Mouse (Mus musculus): ENCODE data around the gene Plekha7.
"Not testable (repeated sequence)": the region's sequence is repeated elsewhere in the genome, so short reads cannot be mapped to it uniquely, and the experiment has no call there.

Gene Plekha7

GRCm38 (mm10) chr7:116125671-116126070, 182.5 kb downstream of the Plekha7 start:
- DNase-seq, result no peak

GRCm38 (mm10) chr7:116124057-116124456, 184.1 kb downstream of the Plekha7 start:
- DNase-seq, result peak in 1 of 2 experiments; percentile 19

DNA sequence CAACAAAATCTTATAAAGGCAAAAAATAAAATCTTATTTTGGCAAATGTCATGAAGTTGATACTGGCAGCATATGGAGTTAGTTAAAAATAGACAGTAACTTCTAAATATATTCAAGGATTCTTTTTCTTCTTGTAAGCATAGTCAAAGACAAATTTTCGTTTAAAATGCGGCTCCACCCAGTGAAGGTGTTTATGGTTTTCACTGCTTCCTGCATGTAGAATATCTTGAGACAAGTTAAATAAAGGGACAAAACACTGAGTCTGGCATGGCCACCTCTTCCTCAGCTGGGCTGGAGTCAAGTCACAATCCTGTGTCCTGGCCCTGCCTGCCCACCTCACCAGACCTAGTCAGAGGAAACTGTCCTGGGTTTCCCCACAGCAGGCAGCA, 184.6 kb downstream of the Plekha7 start:
- DNase-seq, result peak in 1 of 2 experiments; percentile 31

DNA sequence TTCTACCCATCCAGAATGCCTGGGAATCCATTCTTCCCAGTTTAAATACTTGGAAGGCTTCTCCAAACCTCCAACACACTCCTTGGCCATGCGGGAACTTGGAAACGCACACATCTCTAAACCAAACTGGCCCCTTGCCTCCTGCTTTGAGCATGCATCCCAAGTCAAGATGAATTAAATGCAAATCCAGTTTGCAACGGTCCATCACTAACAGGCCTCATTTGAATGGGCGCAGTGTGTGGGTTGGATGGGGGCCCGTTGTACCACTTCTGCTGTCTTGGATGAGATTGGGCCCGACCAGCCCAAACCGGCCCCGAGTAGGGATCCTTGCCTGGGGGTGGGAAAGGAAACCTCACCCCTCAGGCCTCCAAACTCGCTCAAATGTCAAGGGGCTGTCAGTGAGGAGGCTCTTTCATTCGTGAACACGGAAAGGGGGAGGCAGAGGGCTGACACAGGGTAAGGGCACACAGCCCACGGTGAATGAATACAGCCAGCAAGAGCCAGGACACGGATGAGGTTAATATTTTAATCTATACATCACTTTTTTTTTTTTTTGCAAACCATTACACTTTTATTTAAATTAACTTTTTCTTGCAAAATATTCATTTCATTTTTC, 185.1 kb downstream of the Plekha7 start:
- peak in 1 of 2 experiments; percentile 33 for DNase-seq

- DNase-seq, result peak in 1 of 2 experiments; percentile 29
Measured at GRCm38 (mm10) chr7:116121202-116121601, 187.0 kb downstream of the Plekha7 start.

DNA sequence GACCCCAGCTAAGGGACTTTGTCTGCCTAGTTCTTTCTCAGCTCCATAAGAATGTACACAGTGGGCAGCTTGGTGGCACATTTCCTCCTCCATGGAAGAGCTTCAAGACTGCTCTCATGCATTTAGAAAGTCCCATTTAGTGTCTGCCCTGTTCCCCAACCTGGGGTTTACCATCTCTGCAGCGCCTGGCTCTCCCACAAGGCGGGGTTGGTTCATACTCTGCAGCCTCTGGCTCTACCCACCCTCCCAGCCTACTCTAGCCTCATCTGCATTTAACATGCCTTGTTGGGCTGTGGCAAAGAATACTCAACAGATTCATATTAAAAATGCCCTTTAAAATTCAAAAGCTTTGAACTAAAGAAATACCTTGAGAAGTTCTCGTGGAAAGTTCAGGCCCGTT, 187.4 kb downstream of the Plekha7 start:
- DNase-seq, result peak in 1 of 2 experiments; percentile 12

GRCm38 (mm10) chr7:116119306-116119857, 188.8 kb downstream of the Plekha7 start:
- no peak for DNase-seq

GRCm38 (mm10) chr7:116115991-116116390, 192.2 kb downstream of the Plekha7 start:
- no peak for DNase-seq

DNA sequence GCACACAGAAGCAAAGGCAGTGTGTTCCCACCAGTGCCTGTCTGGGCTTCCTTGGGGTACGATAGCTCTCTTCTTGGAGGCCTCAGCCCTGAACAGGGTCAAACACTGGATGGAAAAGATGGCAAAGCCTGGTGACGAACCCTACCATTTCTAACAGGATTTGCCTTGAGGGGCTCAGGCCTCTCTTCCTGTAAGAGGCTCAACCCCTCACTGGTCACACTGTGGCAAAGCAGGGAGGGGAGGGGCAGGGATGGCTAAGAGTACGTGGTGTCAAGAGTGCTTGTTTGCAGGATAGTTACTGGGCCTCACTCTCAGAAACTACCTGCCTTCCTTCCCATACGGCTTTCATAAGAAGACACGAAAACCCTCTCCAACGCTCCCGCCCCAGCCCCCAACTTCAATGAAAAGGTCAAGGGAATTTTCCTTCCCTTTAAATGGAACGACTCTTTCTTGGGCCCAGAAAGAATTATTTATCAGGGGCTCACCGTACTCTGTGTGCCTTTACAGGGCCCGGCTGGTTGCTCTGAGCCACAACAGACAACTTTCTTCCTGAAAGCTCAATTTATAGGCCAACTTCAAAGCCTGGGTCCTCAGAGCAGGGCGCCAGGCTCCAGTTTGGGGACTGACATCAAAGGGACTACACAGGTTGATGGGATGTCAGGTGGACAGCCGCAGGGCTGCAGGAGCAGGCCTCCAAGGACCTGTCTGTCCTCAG, 192.8 kb downstream of the Plekha7 start:
- DNase-seq, result no peak

- DNase-seq, result no peak
Measured at GRCm38 (mm10) chr7:116111546-116111945, 196.6 kb downstream of the Plekha7 start.

GRCm38 (mm10) chr7:116110661-116111060, 197.5 kb downstream of the Plekha7 start:
- no peak for DNase-seq

DNA sequence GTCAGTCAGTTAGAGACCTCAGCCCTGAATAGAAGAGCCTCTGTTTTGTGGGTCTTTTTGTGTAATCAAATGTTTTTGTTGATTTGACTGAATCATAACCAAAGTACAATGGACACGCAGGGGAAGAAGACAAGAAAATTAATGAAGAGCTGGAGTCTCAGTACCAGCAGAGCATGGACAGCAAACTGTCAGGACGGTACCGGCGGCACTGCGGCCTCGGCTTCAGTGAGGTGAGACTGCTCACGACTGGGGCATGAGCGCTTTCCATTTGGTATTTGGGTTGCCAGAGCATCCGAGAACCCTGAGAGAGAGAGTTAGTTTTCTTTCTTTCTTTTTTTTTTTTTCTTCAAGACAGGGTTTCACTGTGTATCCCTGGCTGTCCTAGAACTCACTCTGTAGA, 205.1 kb downstream of the Plekha7 start:
- no peak for DNase-seq

- DNase-seq, result no peak
Measured at GRCm38 (mm10) chr7:116099952-116100528, 208.1 kb downstream of the Plekha7 start.

- DNase-seq, result no peak
Measured at GRCm38 (mm10) chr7:116093466-116093850, 214.7 kb downstream of the Plekha7 start.

DNA sequence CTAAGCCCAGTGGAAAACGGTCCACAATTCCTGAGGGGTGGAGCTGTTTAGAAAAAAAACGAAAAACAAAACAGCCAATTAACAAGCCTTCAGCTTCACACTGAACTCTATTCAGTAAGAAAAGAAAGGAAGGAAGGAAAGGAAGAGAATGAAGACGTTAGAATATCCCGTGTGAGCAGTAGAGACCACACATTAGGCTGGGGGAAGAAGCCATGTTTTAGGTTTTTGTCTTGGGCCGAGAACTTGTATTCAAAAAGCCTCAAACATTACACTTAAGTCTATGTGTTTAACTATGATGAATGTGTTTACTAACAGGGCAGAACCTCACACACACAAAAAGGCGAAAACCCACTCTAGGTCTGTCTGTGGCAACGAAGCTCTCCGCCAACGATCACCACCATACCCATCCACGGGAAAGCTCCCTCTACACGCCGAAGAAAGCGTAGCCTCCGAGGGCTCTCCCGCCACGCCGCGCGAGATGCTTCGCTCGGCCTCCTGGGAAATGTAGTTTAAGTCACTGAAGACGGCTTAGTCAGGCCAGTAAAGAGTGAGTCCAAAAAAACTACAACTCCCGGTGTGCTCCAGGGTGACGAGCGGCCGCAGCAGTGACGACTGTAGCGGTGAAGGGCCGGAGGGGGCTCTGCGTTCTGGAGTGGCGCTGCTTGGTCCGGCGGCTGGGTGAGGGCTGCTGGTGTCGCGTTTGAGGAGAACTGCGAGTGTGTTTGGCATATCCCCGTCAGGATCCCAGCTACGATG, 215.3 kb downstream of the Plekha7 start:
- DNase-seq, result peak; percentile 93 to 95

GRCm38 (mm10) chr7:116084366-116084765, 223.8 kb downstream of the Plekha7 start, which contains the start of gene Gm4353:
Gene Gm4353, minus strand, starts transcription at chr7:116084635.
- DNase-seq, result not testable (repeated sequence)

Data from kidney, postnatal 25 days (tissue).